Mouse (Mus musculus) G1E (cell line): Measurements from ENCODE around the gene Fam71d. TPM values are rescaled to one million over a fixed set of nuclear protein-coding genes. Genes with fewer than 3 reads are reported as not detected.

Experiments used
- ATAC-seq: 2 replicates; pipeline ENCODE4 v1.8.0; 2016; ENCODE audit warnings: mild to moderate bottlenecking; ENCODE audit not compliant: insufficient number of reproducible peaks, poor library complexity, low FRiP score, severe bottlenecking; ENCODE audit errors: extremely low read depth
- DNase-seq: peaks from one replicate; pipeline ENCODE4 v3.0.0; 2012; ENCODE audit warnings: low spot score
- H3K27me3 ChIP-seq: 2 replicates; pipeline ENCODE4 v1.6.1; 2012; ENCODE audit warnings: mild to moderate bottlenecking, low read length, inconsistent platforms; ENCODE audit not compliant: insufficient read depth
- H3K36me3 ChIP-seq: replicated peaks from 2 replicates; pipeline ENCODE3; 2012; ENCODE audit warnings: mild to moderate bottlenecking, inconsistent platforms
- H3K4me1 ChIP-seq: 2 replicates; pipeline ENCODE4 v1.6.1; 2012; ENCODE audit warnings: low read depth, low read length, inconsistent platforms, mixed read lengths; ENCODE audit not compliant: insufficient read depth
- H3K4me3 ChIP-seq: 2 replicates; pipeline ENCODE4 v1.5.1; 2012; ENCODE audit warnings: low read depth, mild to moderate bottlenecking, inconsistent platforms, low read length, moderate library complexity, mixed read lengths
- H3K9me3 ChIP-seq: replicated peaks from 2 replicates; pipeline ENCODE4 v1.6.1; 2012; ENCODE audit warnings: inconsistent platforms
- CTCF ChIP-seq: IDR thresholded peaks from 2 replicates; pipeline ENCODE4 v1.5.1; 2012; ENCODE audit warnings: low read depth, low read length, inconsistent platforms, mixed read lengths
- GATA1 ChIP-seq: IDR thresholded peaks from 2 replicates; pipeline ENCODE4 v1.6.1; 2012; ENCODE audit warnings: borderline replicate concordance, low read length, inconsistent platforms, mixed read lengths
- GATA2 ChIP-seq: IDR thresholded peaks from 2 replicates; pipeline ENCODE4 v1.6.1; 2012; ENCODE audit warnings: low read depth, low read length, inconsistent platforms, borderline replicate concordance
- POLR2AphosphoS5 ChIP-seq: IDR thresholded peaks from 2 replicates; pipeline ENCODE4 v1.6.1; 2012; ENCODE audit warnings: low read depth, low read length, inconsistent platforms; ENCODE audit not compliant: insufficient replicate concordance
- TAL1 ChIP-seq: conservative IDR thresholded peaks from 2 replicates; pipeline ENCODE4 v1.6.1; 2012; ENCODE audit warnings: low read depth, low read length, inconsistent platforms, mixed read lengths
- polyA plus RNA-seq: library from polyadenylated mRNA; stranded (reverse); fragments of >175 nt; gene quantifications from 2 replicates; pipeline ENCODE4 v1.2.3, GENCODE M21; 2012
- total RNA-seq, 2 experiments: library from RNA; stranded (forward) in 1 of 2; stranded (reverse) in 1 of 2; fragments of 200-1000 nt in 1 of 2; fragments of >200 nt in 1 of 2; fragmentation: Nextera tagmentation in 1 of 2; gene quantifications; 2 replicates each; pipeline ENCODE4 v1.2.3; 2014 to 2017

The Fam71d gene
- total and polyA plus RNA-seq, 3 experiments, result 0.90 to 1.0 TPM; not detected in 1

- no peak for TF ChIP-seq POLR2AphosphoS5
- no peak for TF ChIP-seq CTCF
- no peak for TF ChIP-seq GATA2
- no peak for TF ChIP-seq GATA1
- Histone ChIP-seq H3K9me3 (no peaks in the 10 kb centered on the region), H3K27me3 (peaks cover 20% of the 10 kb centered on the region), H3K4me3 (no peak overlapping the region), H3K4me1 (no peaks in the 10 kb centered on the region), H3K36me3 (no peaks in the 10 kb centered on the region)
- no peak for ATAC-seq
- no peak for DNase-seq
These were observed 36.4 kb downstream of the Fam71d start for GRCm38 (mm10) chr12:78727723-78728122.

DNA sequence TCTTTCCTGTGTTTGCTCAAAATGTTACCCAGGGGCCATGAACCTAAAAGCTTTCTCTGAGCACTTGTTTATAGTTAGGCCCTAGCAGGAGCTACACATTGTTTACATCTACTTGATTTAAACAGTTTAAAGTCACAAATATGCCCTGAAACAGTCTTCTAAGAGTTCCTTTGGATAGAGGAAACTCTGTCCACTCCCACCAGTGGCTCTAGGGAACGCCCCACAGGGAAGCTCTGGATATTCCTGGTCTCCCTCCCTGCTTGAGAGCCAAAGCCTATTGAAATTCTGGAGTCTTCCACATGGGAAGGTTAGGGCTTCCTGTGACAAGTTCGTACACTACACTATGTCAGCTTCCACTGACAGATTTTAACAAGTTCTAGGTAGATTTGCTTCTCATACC lies 48.3 kb downstream of the Fam71d start:
- TF ChIP-seq GATA2 (no peak), POLR2AphosphoS5 (no peak), GATA1 (no peak), TAL1 (no peak), CTCF (no peak)
- no peak for ATAC-seq
- Histone ChIP-seq H3K4me1 (no peaks in the 10 kb centered on the region), H3K27me3 (peaks cover 33% of the 10 kb centered on the region), H3K36me3 (no peaks in the 10 kb centered on the region), H3K9me3 (no peaks in the 10 kb centered on the region), H3K4me3 (no peak overlapping the region)
- DNase-seq, result no peak

GRCm38 (mm10) chr12:78740289-78740688 lies 49.0 kb downstream of the Fam71d start:
- Histone ChIP-seq H3K36me3 (no peaks in the 10 kb centered on the region), H3K27me3 (peaks cover 28% of the 10 kb centered on the region), H3K9me3 (no peaks in the 10 kb centered on the region), H3K4me1 (0 out of 2 replicates have a peak, but pooled peaks cover 3% of the 10 kb centered on the region), H3K4me3 (no peak overlapping the region)
- DNase-seq, result no peak
- ATAC-seq, result no peak
- TF ChIP-seq POLR2AphosphoS5, result no peak
- no peak for TF ChIP-seq CTCF
- no peak for TF ChIP-seq GATA2
- TF ChIP-seq TAL1, result no peak
- no peak for TF ChIP-seq GATA1

DNA sequence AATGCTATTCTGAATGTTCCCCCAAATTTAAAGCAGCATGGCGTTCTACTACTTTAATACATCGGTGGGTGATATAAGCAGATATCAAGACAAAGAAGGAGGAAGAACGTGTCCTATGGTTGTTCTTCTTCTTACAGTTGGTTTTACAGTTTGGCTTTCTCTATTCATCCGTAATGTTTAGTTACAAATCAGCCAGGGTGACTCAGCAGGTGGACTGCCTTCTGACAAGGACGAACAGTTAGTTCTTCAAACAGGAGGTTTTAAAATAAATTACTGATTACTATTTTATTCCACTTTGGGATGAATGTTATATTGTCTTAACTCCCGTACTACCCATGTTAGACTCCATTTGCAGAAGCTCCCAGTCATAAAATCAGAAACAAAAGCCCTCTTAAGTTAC lies 54.9 kb downstream of the Fam71d start:
- DNase-seq, result peak; percentile 6
- no peak for ATAC-seq
- Histone ChIP-seq H3K4me3 (no peak overlapping the region), H3K27me3 (no peaks in the 10 kb centered on the region), H3K36me3 (no peaks in the 10 kb centered on the region), H3K4me1 (peaks cover 34% of the 10 kb centered on the region), H3K9me3 (no peaks in the 10 kb centered on the region)
- TF ChIP-seq CTCF (no peak), POLR2AphosphoS5 (no peak), TAL1 (no peak), GATA2 (no peak), GATA1 (no peak)

DNA sequence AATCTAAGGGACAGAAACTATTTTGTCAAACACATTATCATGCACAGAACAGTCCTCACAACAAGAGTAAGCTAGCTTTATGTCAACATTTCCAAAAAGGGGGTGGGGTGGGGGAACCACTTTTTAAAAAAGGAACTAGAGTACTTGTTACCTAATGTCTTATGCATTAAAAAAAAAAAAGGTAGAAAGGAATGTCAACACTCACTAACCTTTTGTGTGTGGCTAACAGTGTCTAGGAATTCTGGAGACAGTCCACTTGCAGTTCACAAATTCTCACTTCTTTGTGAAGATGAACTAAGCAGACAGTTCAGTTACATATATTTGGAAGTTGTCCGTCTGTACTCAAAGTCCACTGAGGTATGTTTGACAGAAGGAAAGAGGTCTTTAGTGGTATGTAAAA lies 56.1 kb downstream of the Fam71d start:
- Histone ChIP-seq H3K4me3 (no peak overlapping the region), H3K4me1 (peaks cover 39% of the 10 kb centered on the region), H3K27me3 (no peaks in the 10 kb centered on the region), H3K36me3 (peaks cover 4% of the 10 kb centered on the region), H3K9me3 (no peaks in the 10 kb centered on the region)
- ATAC-seq (no peak), DNase-seq (no peak)
- TF ChIP-seq GATA1, result no peak

- ATAC-seq, result no peak
- no peak for DNase-seq
- Histone ChIP-seq H3K4me3 (peak overlapping the region; percentile 87), H3K36me3 (peaks cover 4% of the 10 kb centered on the region), H3K9me3 (no peaks in the 10 kb centered on the region), H3K4me1 (peaks cover 40% of the 10 kb centered on the region), H3K27me3 (no peaks in the 10 kb centered on the region)
- TF ChIP-seq POLR2AphosphoS5 (no peak), TAL1 (no peak), GATA2 (no peak), GATA1 (no peak), CTCF (no peak)
These were observed 56.8 kb downstream of the Fam71d start for GRCm38 (mm10) chr12:78748113-78748512.

DNA sequence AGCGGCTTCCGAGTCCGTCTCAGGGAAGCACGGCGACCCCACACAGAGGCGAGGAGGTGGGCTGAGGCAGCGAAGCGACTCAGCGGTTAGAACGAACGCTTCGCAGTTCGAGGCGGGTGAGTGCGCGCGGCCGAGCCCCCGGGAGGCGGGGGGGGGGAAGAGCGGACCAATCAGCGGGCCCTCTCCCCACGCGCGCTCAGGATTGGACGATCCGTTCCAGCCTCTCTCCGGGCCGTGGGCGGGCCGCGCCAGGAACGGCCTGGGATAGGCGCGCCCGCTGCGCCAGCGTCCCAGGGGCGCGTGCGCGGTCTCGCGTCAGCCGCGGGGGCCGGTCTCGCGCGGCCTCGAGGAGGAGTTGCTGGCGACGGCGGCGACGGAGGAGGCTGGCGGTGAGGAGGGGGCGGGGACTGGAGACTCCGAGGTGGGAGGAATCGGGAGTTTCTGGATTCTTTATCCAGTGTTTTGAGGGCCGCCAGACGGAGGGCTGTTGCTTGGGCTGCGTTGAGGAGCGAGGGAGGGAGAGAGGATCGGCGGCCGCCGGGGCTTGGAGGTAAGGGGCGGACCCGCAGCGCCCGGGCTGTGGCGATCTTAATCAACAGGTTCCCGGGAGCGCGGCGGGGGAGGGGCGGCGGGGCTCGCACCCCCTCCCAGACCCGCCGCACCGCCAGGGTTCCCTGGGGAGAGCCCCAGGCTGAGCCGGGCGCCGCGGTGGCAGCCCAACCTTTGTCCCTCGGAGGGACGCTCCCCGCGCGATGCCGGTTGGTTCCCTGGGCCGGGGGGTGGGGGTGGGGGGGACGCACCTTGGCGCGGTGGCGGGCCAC lies 57.4 kb downstream of the Fam71d start, which contains the start of gene Mpp5:
Mpp5 (plus strand) TSS at position 351 of the 821 bp plus-strand sequence.
- Histone ChIP-seq H3K27me3 (no peaks in the 10 kb centered on the region), H3K4me1 (peaks cover 40% of the 10 kb centered on the region), H3K4me3 (peak within 1 kb of the TSS; percentile 87), H3K36me3 (peaks cover 4% of the 10 kb centered on the region), H3K9me3 (no peaks in the 10 kb centered on the region)
- DNase-seq, result peak; percentile 99
- no peak for TF ChIP-seq GATA2
- TF ChIP-seq CTCF, result no peak
- peak; percentile 92 for ATAC-seq
